Mouse (Mus musculus) bone marrow macrophage, adult 2 months (primary cell): Measurements from ENCODE around the gene Ugt1a10.

Source experiments
- CTCF ChIP-seq: IDR thresholded peaks from 2 replicates; pipeline ENCODE4 v1.5.1; 2012; ENCODE audit warnings: low read depth, mild to moderate bottlenecking, low read length, moderate library complexity
- POLR2A ChIP-seq: IDR thresholded peaks from 2 replicates; pipeline ENCODE4 v1.6.1; 2012; ENCODE audit warnings: mild to moderate bottlenecking, low read depth, low read length, borderline replicate concordance

- TF ChIP-seq POLR2A, result no peak
- no peak for TF ChIP-seq CTCF
Measured at GRCm38 (mm10) chr1:88228121-88228520, 172.9 kb downstream of the Ugt1a10 start.
